Mouse (Mus musculus) embryonic facial prominence, embryonic 10.5 days (tissue): ENCODE measurements around the gene Rgs7. TPM values are rescaled to one million over a fixed set of nuclear protein-coding genes. Genes with fewer than 3 reads are reported as not detected.

ENCODE experiments used
- DNase-seq: peaks from one replicate; pipeline ENCODE4 v3.0.0-alpha.2; 2017; ENCODE audit warnings: low spot score
- H3K27ac ChIP-seq: fragments of 300-500 bp; sonication (generic); replicated peaks from 2 replicates; pipeline ENCODE4 v1.5.1; 2016; ENCODE audit warnings: mild to moderate bottlenecking
- H3K27me3 ChIP-seq: fragments of 300-500 bp; sonication (generic); replicated peaks from 2 replicates; pipeline ENCODE4 v1.6.1; 2016; ENCODE audit warnings: low read depth, mild to moderate bottlenecking; ENCODE audit not compliant: poor library complexity, severe bottlenecking
- H3K36me3 ChIP-seq: fragments of 300-500 bp; sonication (generic); replicated peaks from 2 replicates; pipeline ENCODE4 v1.6.1; 2016; ENCODE audit warnings: mild to moderate bottlenecking, moderate library complexity
- H3K4me1 ChIP-seq: fragments of 300-500 bp; sonication (generic); 2 replicates; pipeline ENCODE4 v1.6.1; 2016
- H3K4me3 ChIP-seq: fragments of 300-500 bp; sonication (generic); 2 replicates; pipeline ENCODE4 v1.5.1; 2016; ENCODE audit warnings: mild to moderate bottlenecking, moderate library complexity
- H3K9me3 ChIP-seq: fragments of 300-500 bp; sonication (generic); 2 replicates; pipeline ENCODE4 v1.6.1; 2016; ENCODE audit warnings: mild to moderate bottlenecking
- WGBS: fragments of 180-500 bp; shearing (Covaris S2); methylation state at CpG from one replicate; pipeline ENCODE4 v1.1.7; 2016; 5-methylcytosine and 5-hydroxymethylcytosine counted together
- polyA plus RNA-seq: library from polyadenylated mRNA; unstranded; fragments of >200 nt; fragmentation: Nextera tagmentation; extraction: Ambion mirVana; gene quantifications from 2 replicates; pipeline ENCODE4 v1.2.1, GENCODE M21; 2016

The Rgs7 gene
- polyA plus RNA-seq, 1 experiment from 2014 or later = 0.96 TPM

GRCm38 (mm10) chr1:175255224-175255623 lies 237.1 kb downstream of the Rgs7 start:
- Histone ChIP-seq H3K4me3 (no peak overlapping the region), H3K9me3 (no peaks in the 10 kb centered on the region), H3K4me1 (no peaks in the 10 kb centered on the region), H3K36me3 (no peaks in the 10 kb centered on the region), H3K27ac (no peak overlapping the region), H3K27me3 (no peaks in the 10 kb centered on the region)
- WGBS = 76% methylated on average over 3 of the region's 3 CpGs
- DNase-seq = no peak

- Histone ChIP-seq H3K36me3 (no peaks in the 10 kb centered on the region), H3K9me3 (no peaks in the 10 kb centered on the region), H3K4me1 (no peaks in the 10 kb centered on the region), H3K27ac (no peak overlapping the region), H3K4me3 (no peak overlapping the region), H3K27me3 (no peaks in the 10 kb centered on the region)
- WGBS = 81% methylated on average over 3 of the region's 3 CpGs
- DNase-seq = no peak
Observed at GRCm38 (mm10) chr1:175254724-175255123, 237.6 kb downstream of the Rgs7 start.

- no peak for DNase-seq
- WGBS = 80% methylated on average over 5 of the region's 5 CpGs
- no peak overlapping the region for H3K27ac ChIP-seq
- H3K36me3 ChIP-seq = no peaks in the 10 kb centered on the region
- no peak overlapping the region for H3K4me3 ChIP-seq
- H3K9me3 ChIP-seq = no peaks in the 10 kb centered on the region
- no peaks in the 10 kb centered on the region for H3K4me1 ChIP-seq
- no peaks in the 10 kb centered on the region for H3K27me3 ChIP-seq
Observed at GRCm38 (mm10) chr1:175242135-175242534, 250.2 kb downstream of the Rgs7 start.

DNA sequence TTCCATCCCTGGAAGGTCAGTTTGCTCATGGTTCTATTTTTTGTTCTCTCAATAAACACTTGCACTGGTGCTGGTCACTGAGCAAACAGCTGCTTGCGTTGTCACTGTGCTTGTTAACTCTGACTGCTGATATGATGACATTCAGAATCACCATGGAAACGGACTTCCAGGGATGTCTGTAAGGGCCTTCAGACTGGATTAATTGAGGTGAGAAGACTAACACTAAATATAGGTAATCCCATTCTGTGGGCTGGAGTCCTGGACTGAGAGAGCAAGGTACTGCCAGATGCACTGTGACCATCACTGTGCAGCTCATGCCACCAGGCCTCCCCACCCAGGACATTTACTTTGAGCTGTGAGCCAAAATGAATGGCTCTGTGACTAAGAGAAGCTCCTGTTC lies 252.2 kb downstream of the Rgs7 start:
- DNase-seq = no peak
- Histone ChIP-seq H3K27me3 (no peaks in the 10 kb centered on the region), H3K4me3 (no peak overlapping the region), H3K36me3 (no peaks in the 10 kb centered on the region), H3K9me3 (no peaks in the 10 kb centered on the region), H3K27ac (no peak overlapping the region), H3K4me1 (no peaks in the 10 kb centered on the region)
- WGBS = 85% methylated on average over 2 of the region's 2 CpGs

DNA sequence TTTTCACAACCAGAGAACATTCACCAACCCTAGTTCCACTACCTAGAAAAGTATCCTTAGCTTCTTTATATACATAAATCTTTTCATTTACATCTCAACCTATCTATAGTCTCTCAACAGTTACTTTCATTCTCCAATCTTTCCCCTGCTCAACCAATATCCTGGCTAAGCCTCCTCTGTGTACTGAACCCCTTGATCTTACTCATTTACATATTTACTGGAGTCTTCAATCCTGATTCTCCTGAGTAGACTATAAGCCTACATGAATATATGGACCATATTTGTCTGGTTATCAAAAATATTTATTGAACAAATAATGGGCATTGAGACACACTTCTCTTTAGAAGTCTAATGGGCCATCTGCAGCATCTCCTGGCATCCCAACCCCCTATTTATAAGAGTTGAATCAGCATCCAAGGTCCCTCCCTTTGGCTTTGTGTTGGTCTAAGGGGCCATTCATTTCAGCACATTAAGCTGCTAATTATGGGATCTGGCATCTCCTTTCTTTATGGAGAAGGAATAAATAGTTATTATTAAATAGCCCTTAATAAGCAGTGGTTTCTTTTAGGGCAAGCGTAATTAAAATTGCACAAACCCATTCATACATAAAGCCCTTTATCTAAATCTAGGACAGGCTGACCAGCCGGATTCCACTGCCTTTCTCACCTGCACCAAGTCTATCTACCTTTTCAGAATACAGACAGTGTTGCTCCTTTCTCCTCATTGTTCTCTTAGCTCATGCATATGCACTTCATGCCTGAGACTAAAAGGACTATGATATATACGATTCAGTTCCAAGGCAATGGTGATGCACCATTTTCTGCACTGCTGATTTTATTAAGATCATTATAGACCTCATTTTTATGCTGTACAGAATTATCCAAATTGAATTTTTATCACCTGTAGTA lies 270.5 kb downstream of the Rgs7 start:
- no peaks in the 10 kb centered on the region for H3K9me3 ChIP-seq
- H3K4me1 ChIP-seq = no peaks in the 10 kb centered on the region
- 86% methylated on average over 3 of the region's 3 CpGs for WGBS
- no peak overlapping the region for H3K27ac ChIP-seq
- no peak for DNase-seq
- H3K4me3 ChIP-seq = no peak overlapping the region
- H3K27me3 ChIP-seq = no peaks in the 10 kb centered on the region
- H3K36me3 ChIP-seq = no peaks in the 10 kb centered on the region

GRCm38 (mm10) chr1:175219563-175219962 lies 272.7 kb downstream of the Rgs7 start:
- Histone ChIP-seq H3K36me3 (no peaks in the 10 kb centered on the region), H3K27me3 (no peaks in the 10 kb centered on the region), H3K9me3 (no peaks in the 10 kb centered on the region), H3K4me3 (no peak overlapping the region), H3K27ac (no peak overlapping the region), H3K4me1 (no peaks in the 10 kb centered on the region)
- 85% methylated on average over 2 of the region's 2 CpGs for WGBS
- DNase-seq = no peak

DNA sequence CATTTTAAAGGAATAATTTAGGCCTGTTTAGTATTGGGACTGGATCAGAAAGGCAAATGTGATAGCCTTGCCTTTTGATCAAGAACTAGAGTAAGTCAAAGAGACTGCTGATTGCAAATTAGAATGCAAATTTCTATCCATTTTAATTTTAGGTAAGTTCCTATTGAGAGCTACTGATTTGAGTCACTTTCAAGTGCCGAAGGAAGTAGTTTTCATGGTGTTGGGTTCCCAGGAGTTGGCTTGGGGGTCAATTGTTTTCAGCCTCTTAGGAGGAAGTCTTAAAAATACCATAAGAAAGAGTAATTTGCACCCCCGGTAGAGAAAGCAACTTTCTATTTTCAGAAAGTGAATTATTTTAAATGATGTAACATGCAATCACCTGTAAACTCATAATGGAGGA lies 285.3 kb downstream of the Rgs7 start:
- Histone ChIP-seq H3K27me3 (no peaks in the 10 kb centered on the region), H3K9me3 (no peaks in the 10 kb centered on the region), H3K4me1 (no peaks in the 10 kb centered on the region), H3K27ac (no peak overlapping the region), H3K36me3 (no peaks in the 10 kb centered on the region), H3K4me3 (no peak overlapping the region)
- 79% methylated on average over 2 of the region's 2 CpGs for WGBS
- no peak for DNase-seq

- no peaks in the 10 kb centered on the region for H3K36me3 ChIP-seq
- no peak for DNase-seq
- no peak overlapping the region for H3K27ac ChIP-seq
- H3K4me1 ChIP-seq = no peaks in the 10 kb centered on the region
- H3K27me3 ChIP-seq = no peaks in the 10 kb centered on the region
- no peak overlapping the region for H3K4me3 ChIP-seq
- WGBS = 67% methylated on average over 1 of the region's 1 CpGs
- no peaks in the 10 kb centered on the region for H3K9me3 ChIP-seq
Observed at GRCm38 (mm10) chr1:175205633-175206032, 286.7 kb downstream of the Rgs7 start.

GRCm38 (mm10) chr1:175203544-175203943 lies 288.8 kb downstream of the Rgs7 start:
- no peaks in the 10 kb centered on the region for H3K36me3 ChIP-seq

DNA sequence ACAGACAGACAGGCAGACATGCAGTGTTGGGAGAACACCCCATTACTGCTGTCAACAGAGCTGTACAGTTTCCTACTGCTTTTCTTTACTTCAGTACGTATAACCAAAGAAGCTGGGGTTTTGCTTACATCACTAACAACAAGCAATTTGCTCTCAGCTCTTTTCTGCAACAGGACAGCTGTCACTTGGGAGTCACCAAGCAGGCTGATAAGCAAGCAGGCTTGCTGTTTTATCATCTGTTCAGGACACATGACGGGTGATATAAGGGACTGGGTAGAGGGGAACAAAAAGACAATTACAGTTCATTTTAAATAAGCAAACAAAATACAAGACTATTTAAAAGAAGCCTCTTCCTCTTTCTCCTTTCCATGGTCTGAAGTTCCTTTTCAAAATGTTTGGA lies 289.4 kb downstream of the Rgs7 start:
- Histone ChIP-seq H3K9me3 (no peaks in the 10 kb centered on the region), H3K4me1 (no peaks in the 10 kb centered on the region), H3K27me3 (no peaks in the 10 kb centered on the region), H3K36me3 (no peaks in the 10 kb centered on the region), H3K4me3 (no peak overlapping the region), H3K27ac (no peak overlapping the region)
- DNase-seq = no peak
- 73% methylated on average over 2 of the region's 2 CpGs for WGBS

More at GRCm38 (mm10) chr1:175203544-175203943, 288.8 kb downstream of the Rgs7 start:
- H3K4me3 ChIP-seq = no peak overlapping the region
- WGBS = 82% methylated on average over 1 of the region's 1 CpGs
- H3K27ac ChIP-seq = no peak overlapping the region
- no peaks in the 10 kb centered on the region for H3K27me3 ChIP-seq
- H3K9me3 ChIP-seq = no peaks in the 10 kb centered on the region
- DNase-seq = no peak
- no peaks in the 10 kb centered on the region for H3K4me1 ChIP-seq

DNA sequence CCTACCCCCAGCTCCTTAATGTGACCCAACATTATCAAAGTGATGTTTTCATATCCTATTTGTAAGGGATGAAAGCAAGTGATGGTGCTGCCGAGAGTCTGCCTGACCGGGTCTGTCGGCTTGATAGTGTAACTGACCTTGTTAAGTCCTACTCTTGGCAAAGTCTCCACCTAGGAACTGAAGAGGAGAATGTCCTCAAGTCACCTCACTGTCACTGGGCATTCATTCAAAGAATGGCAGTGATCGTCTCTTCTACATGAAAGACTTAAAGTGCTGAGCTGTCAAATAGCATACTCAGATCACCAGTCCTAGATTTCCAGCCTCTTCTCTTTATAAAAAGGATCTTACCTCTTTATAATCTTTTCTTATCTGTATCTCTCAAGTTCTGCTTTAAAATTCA lies 293.4 kb downstream of the Rgs7 start:
- H3K4me3 ChIP-seq = no peak overlapping the region
- H3K4me1 ChIP-seq = no peaks in the 10 kb centered on the region
- no peak overlapping the region for H3K27ac ChIP-seq
- WGBS = 91% methylated on average over 4 of the region's 4 CpGs
- no peaks in the 10 kb centered on the region for H3K27me3 ChIP-seq
- H3K9me3 ChIP-seq = no peaks in the 10 kb centered on the region
- H3K36me3 ChIP-seq = no peaks in the 10 kb centered on the region
- no peak for DNase-seq

- H3K27me3 ChIP-seq = no peaks in the 10 kb centered on the region
- no peaks in the 10 kb centered on the region for H3K4me1 ChIP-seq
- no peak for DNase-seq
- 91% methylated on average over 4 of the region's 4 CpGs for WGBS
- no peaks in the 10 kb centered on the region for H3K9me3 ChIP-seq
- H3K4me3 ChIP-seq = no peak overlapping the region
- no peaks in the 10 kb centered on the region for H3K36me3 ChIP-seq
- no peak overlapping the region for H3K27ac ChIP-seq
Observed at GRCm38 (mm10) chr1:175195806-175196205, 296.5 kb downstream of the Rgs7 start.

- H3K27me3 ChIP-seq = no peaks in the 10 kb centered on the region
- WGBS = 76% methylated on average over 5 of the region's 5 CpGs
Observed at GRCm38 (mm10) chr1:175188186-175188585, 304.1 kb downstream of the Rgs7 start.

More at GRCm38 (mm10) chr1:175188186-175188585, 304.1 kb downstream of the Rgs7 start:
- no peak for DNase-seq
- H3K4me1 ChIP-seq = no peaks in the 10 kb centered on the region
- H3K9me3 ChIP-seq = no peaks in the 10 kb centered on the region
- no peak overlapping the region for H3K4me3 ChIP-seq
- no peaks in the 10 kb centered on the region for H3K36me3 ChIP-seq
- no peak overlapping the region for H3K27ac ChIP-seq
